Mouse (Mus musculus) adrenal gland, postnatal 10 days (tissue): ENCODE data around the gene Iqub. TPM values are rescaled to one million over a fixed set of nuclear protein-coding genes. Genes with fewer than 3 reads are reported as not detected.

ENCODE experiments used
- DNase-seq: peaks from one replicate; pipeline ENCODE4 v3.0.0; 2021; ENCODE audit warnings: mixed read lengths
- total RNA-seq, 2 experiments: library from RNA; stranded (reverse); gene quantifications; 2 replicates each; pipeline ENCODE4 v1.2.3; 2021

The Iqub gene
- total RNA-seq, 2 experiments from 2014 or later, result 0.09 to 0.33 TPM

DNA sequence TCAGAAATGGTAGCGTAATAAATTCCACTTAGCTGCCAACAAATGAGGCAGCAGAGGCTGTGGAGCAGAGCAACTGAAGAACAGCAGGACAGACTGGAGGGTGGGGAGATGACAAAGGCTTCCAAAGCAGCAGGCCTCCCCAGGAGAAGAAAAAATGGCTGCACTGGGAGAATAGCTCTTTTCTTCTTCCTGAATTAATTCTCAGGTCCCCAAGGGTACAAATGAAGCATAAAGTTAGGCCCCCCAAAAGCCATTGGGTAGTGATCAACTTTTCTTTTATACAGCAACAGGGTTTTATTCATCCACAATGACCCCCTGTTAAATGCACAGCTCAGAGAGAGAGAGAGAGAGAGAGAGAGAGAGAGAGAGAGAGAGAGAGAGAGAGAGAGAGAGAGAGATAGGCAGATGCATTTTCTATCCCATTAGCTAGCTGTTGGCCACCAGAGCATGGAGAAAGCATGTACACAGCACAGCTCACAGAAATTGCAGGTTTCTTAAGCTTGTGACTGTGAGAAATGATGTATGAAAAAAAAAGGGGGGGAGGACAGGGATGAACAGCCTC is 44.2 kb downstream of the Iqub start:
- DNase-seq, result no peak

DNA sequence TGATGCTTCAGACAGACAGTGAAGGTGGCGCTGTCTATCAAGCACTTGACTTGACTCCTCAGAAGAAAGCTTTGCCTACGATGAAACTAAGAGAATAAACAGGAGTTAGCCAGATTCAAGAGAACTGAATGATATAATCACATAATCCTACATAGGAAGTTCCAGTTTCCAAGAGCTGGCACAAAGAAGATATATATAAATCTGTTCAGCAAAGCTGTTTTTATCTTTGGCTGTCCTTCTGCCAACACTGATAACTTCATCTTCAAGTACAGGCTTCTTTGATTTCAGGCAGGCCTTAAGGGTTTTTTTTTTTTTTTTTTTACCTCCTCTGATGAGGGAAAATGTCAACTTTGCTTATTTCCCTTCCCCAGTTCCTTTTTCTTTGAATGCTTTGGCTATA is 44.7 kb downstream of the Iqub start:
- no peak for DNase-seq

DNA sequence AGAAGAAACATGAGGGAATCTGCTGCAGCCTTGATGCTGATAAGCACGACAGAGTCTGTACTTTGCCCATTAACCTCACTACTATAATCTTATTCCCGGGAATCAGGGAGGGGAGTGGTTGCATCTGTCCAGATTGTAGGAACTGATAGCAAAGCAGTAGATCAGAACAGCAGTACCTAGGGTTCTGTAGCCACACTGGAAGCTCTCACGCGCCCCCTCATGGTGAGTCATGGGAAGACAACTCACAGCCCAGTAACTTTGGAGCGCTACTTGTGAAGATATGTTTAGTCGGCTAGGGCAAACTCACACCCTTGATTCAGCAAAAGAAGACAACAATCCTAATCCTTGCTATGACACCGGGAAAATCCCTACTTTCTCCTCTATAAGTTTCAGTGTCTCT is 58.8 kb downstream of the Iqub start:
- DNase-seq, result peak; percentile 84

DNA sequence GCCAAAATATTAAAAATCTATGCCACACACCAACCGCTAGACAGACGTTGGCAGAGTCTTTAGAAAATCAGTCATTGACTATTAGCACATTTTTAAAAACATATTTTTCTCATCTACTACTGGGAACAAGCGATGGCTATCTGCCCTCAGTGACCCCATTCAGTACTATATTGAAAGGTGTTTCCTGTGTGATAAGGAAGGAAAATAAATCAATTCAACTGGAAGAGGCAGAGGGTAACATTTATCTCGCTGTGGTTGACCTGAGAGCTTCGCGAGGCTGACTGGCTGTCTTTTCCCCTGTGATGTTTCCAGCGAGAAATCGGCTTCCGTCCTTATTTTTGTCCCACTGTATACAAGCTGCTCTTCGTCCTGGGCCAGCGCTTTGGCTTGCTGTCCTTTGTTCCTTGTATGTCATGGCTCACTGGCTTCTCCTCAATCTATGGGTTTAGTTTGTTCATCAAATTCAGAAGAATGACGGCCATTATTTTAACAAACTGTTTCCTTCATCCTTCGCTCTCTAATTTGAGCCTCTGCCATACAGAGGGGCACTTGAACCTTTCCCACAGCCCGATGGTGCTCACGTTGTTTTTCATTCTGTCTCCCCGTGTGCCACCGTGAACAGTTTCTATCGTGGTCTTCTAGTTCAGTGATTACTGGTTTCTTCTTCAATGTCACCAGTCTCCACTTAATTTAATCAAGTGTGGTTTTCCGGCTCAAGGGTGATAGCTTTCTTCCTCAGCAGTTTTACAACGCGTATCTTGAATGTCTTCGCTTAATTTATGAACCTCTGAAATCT is 63.6 kb downstream of the Iqub start:
- no peak for DNase-seq

DNA sequence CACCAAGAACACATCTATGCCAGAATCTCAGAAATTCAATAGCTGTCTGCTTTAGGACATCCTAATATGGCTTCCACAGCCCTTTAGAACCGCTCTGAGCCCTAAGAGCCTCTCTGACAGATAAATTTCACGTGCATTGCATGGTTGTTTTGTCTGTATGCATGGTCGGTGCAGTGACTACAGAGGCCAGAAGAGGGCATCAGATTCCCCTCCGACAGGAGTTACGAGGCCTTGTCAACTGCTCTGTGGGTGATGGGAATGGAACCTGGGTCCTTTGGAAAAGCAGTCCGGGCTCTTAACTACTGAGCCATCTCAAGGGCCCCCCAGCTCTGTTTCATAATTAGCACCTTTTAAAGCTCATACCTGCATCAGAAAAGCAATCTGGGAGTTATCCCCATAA is 64.6 kb downstream of the Iqub start:
- no peak for DNase-seq

DNA sequence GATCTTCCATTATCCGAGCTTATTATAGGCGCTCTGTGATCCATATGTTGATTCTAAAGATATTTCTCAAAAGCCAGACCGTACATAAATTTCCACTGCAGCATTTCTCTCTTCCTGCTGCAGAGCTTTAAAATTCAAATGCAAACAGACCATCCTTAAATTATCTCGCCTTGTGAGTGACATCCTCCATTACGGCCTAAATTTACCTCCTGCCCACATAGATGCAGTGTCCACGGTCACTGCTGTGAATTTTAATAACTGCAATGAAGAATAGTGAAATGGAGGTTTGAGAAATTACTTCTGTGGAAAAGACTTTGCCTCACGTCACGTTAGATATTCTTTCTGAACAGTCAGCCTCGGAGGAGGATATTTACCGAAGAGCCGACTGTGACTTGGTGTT is 98.8 kb downstream of the Iqub start:
- no peak for DNase-seq

DNA sequence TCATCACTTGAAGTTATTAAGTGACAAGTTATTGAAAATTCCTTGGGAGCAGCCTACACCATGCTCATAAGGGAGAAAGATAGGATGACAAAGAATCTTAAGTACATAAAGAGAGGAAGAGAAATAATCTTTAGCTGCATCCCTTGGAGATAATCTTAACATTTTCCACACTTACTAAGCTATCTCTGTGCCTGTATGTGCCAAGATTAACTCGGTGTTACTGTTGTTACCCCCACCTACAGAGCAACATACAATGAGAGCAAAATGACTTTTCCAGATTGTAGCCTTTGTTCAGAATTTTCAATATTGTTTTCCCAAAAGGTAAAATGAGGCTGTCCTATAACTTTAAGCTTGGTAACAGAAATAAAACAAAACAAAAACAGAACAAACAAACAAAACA is 99.4 kb downstream of the Iqub start:
- DNase-seq, result no peak

DNA sequence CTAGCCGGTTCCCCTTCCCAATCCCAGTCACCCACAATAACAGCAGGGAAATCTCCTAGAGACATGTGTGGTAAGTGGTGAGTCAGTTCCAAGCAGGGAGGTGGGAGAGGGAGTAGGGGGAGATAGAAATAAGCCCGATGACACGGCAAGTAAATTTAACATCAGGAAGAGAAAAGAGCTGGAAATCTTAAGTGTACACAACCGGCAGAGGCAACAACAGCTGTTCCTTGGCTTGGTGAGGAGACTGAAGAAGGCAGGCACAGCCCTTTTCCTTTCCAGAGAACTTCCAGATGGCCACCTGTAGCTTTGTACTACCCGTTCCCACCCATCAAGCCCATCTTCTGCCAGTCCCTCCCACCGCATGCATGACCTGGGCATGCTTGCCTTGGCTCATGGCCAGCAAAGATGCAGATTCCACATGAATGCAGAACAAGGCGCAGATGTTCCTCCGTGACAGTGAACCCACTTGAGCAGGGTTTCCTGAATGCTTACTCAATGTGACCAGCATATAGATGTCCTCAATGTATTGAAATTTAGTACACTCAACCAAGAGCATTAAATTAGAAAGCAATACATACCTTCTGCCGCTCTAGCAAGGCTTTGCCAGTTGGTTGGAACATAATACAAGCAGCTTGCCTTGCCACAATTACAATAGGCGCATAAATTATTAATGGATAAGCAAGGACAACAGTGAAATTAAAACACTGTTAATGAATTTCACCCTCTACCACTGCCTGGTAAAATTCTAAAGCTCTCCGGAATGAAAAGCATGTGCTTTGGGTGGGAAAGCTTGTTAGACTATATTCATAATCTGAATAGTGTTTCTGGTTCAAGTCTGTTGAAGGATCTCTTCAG is 106.1 kb downstream of the Iqub start:
- DNase-seq, result no peak

DNA sequence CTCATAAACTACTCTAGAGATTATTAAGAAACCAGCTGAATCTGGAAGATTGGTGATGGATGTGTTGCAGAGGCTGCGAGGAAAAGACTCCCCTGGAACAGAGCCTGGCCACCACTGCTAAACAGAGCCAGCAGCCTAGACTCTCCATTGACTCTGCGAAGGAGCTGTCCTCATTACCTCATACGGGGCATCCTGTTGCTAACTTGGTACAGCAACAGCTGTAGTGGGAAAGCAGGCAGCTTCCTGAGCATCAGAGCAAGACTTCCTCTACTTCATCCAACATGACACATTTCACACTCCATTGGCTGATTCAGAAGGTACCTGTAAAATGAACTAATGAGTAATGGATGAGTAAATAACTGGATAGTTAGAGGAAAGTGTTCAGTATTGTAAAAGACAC is 107.1 kb downstream of the Iqub start:
- DNase-seq, result no peak

DNA sequence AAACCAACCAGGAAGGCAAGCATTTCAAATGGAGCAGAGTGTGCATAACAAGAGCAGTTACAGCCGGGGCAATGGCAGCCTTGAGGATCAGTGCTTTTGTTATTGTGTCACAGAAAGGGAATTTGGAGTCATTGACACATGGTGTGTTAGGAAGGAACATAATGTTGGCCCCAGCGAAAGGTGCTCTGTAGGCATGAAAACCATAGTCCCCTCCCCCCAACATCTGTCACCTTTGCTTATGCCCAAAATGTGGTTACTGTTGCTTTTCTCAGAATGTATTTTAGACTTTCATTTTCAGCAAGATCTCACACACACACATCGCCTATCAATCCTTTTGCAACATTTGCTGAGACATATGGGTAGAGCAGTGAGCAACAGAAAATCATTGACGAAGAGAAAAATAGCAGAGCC is 117.6 kb downstream of the Iqub start:
- DNase-seq, result no peak

Other genes with a start within 250 kb of the Iqub start
- gene Ndufa5, start 12.9 kb upstream of the Iqub start, total RNA-seq, result 100 to 1,000 TPM; 478 to 607 TPM
- under 1 TPM; 0.12 to 0.82 TPM for gene Asb15, start 13.1 kb upstream of the Iqub start, total RNA-seq
- gene Lmod2, start 82.7 kb upstream of the Iqub start, total RNA-seq, result 10 to 100 TPM; 11.5 to 17.4 TPM
- 10 to 100 TPM; 48.4 to 53.4 TPM for gene Wasl, start 149.9 kb upstream of the Iqub start, total RNA-seq
- not detected for gene Hyal6, start 218.2 kb upstream of the Iqub start, total RNA-seq
- gene Hyal4, start 233.3 kb upstream of the Iqub start, total RNA-seq, result not detected